Mouse (Mus musculus) bone marrow macrophage, adult 2 months (primary cell): ENCODE results near the gene Flot2.

ENCODE experiments used
- CTCF ChIP-seq: IDR thresholded peaks from 2 replicates; pipeline ENCODE4 v1.5.1; 2012; ENCODE audit warnings: low read depth, mild to moderate bottlenecking, low read length, moderate library complexity
- POLR2A ChIP-seq: IDR thresholded peaks from 2 replicates; pipeline ENCODE4 v1.6.1; 2012; ENCODE audit warnings: mild to moderate bottlenecking, low read depth, low read length, borderline replicate concordance

GRCm38 (mm10) chr11:78036791-78037190 is 940 bp upstream of the Flot2 start:
- TF ChIP-seq POLR2A = no peak
- no peak for TF ChIP-seq CTCF
